Mouse (Mus musculus) kidney, adult 8-10 months (tissue): ENCODE data around the gene Nlgn2.
A peak's percentile ranks its signal among the peaks of the same experiment; 100 is the strongest.

ENCODE experiments used
- DNase-seq, 2 experiments: peaks; one replicate each; pipeline ENCODE4 v3.0.0; 2022

Gene Nlgn2

DNA sequence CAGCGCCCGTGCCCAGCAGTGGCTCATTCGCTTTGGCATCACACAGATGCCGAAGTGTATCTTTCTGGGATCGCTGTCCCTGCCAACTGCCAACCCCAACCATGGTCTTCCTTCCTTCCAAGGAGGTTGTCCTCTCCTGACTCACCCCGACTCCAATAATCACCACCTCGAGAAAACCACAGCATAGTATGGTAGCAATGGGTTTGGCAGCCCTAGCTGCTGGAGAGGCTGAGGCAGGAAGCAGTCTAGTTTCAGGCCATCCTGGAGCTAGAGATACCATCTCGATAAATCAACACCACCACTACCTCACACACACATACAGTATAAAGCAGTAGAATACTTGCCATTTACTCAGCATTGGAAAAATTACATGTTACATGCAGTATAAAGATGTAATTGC lies 18.7 kb downstream of the Nlgn2 start:
- DNase-seq = no peak

DNA sequence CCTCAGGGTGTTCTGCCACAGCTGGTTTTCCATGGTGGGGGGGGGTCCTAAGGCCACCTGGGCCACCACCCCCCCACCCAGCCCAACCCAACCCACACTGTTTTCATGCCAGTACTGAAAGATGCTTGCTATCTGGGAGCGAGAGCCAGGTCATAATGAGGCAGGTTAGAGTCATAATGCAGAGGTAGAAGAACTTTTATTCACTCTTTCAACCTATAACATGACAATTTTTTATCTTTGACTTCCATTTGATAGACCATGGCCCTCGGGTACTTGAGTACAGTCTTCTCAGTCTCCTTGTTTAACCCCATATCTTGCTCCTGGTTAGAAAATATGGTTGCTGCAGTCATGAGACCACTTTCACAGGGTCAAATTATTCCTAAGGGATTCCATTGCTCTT lies 19.2 kb downstream of the Nlgn2 start, which contains the start of gene Spem2:
Gene Spem2, minus strand, starts transcription at position 101 of the 400 bp plus-strand sequence.
- DNase-seq = no peak

DNA sequence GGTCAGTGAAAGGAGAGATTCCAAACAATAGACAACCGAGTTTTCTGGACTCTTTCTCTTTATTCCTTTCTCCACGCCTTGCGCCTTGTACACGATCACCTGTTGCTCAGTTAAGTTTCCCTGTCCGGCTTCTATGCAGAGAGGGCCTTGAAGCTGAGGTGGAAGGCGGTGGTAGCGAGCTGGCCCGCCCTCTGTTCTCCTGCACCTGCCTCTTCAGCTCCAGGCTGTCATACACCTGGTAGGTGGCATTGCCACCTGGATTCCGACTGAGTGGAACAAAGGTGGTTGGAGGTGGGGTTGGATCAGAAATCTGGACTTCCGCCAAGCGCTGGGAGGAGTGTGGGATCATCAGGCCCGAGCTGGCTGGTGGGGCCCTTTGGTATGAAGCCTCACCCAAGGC lies 21.1 kb downstream of the Nlgn2 start:
- no peak for DNase-seq

DNA sequence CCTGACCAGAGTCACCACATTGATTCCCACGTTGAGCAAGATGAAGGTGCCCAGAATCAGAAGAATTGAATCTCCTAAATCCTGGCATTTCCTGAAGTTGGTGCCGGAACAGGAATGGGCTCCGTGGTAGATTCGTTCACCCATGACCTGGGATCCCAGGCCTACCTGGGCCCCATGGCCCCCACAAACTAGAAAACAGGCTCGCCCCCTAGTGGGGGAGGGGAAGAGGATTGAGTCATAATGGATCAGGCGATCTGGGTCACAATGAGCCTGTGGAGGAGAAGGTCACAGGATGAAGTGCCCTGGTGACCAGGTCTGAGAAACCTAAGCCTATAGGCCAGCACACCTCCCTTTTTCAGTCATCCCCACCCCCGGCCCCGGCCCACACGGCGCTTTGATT lies 22.4 kb downstream of the Nlgn2 start, which contains the start of gene Gm39566:
Gene Gm39566, minus strand, starts transcription at position 144 of the 400 bp plus-strand sequence.
- DNase-seq = no peak

DNA sequence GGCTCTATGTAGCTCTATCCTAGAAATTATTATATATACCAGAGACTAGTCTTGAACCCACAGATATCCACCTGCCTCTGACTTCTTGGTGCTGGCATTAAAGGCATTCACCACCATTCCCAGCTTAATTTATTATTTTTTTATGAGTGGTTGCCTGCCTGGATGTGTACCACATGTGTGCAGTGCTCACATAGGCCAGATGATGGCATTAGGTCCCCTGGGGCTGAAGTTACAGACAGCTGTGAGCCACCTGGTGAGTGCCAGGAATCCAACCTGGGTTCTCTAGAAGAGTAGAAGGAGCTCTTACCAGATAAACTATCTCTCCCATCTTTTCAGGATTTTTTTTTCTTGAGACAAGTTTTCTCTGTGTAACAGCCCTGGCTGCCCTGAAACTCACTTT lies 27.3 kb downstream of the Nlgn2 start:
- DNase-seq = no peak

DNA sequence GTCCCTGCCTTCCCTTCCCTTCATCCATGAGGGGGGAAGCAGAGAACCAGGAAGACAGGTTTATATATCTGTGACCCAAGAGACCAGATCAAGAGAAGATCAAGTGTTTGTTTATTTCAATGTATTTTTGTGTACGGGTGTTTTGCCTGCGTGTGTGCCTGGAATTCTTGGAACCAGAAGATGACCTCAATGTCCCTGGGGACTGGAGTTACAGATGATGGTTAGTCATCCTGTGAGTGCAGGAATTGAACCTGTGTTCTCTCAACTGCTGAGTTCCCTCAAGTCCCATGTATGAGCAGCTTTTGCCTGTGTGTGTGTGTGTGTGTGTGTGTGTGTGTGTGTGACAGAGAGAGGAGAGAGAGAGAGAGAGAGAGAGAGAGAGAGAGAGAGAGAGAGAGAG lies 29.9 kb downstream of the Nlgn2 start:
- no peak for DNase-seq

DNA sequence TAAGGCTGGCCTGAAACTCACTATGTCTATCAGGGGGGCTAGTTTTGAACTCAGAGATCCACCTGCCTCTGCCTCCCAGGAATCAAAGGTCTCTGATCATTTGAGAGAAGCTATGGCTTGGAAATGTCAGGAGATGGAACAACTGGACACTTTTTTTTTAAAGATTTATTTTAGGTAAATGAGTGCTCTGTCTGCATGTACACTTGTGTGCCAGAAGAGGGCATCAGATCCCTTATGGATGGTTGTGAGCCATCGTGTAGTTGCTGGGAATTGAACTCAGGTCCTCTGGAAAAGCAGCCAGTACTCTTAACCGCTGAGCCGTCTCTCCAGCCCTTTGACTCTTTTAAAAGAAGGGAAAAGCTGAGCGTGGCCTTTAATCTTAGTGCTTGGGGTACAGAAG lies 31.2 kb downstream of the Nlgn2 start:
- DNase-seq = no peak

DNA sequence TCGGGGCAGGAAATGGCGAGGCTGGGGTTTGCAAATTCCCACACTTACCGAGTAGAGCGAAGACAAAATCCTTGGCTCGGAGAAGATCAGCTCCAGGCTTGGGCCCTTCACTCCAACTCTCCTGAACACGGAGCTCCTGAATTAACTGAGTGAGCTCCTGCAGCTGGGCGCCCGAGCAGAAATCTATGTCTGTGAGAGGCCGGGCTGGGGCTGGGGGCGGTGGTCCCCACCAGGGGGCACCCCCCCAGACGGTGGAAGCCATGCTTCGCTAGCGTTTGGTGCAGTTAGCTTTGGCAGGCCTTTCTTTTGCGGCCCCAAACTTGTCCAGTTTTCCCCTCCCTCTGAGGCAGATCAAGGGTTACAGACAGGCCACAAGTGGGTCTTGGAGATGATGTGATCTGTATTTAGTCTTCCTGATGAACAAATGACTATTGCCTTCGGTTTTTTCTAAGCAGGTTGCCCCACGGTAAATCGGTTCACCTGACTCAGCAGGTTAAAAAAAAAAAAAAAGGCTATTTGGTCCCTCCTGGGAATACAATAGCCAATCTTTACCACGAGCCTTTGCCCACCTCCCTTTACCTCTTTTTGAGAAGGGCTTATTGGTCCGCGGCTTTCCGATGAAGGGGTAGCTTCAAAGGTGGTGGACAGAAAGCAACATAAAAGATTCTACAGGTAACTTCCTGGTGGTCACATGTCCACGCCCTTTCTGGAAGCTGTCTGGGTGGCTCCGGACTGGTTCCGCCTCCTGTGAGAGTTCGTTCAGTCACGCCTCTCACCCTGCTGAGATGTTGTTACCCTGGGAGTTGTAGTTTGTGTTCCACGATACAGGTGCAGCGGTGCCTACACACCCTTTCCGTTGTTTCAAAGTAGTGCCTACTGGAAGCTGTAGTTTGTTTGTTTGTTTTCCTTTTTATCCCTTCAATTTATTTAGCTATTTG lies 32.3 kb downstream of the Nlgn2 start, which contains the start of gene Tmem102:
Gene Tmem102, minus strand, starts transcription at position 653 of the 938 bp plus-strand sequence.
- DNase-seq = peak; percentile 87 to 91

DNA sequence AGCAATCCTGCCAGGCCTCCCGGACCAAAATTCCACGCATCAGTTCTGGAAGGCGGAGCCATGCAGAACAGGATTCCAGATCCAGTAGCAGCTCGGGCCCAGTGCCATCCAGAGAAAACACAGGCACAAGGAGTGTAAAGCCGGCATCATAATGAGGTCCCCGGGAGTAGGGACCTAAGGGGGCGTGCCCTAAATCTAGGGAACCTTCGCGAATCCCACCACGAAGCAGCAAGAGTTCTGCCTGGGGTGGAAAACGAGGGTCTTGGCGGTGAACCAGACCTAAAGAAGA lies 33.0 kb downstream of the Nlgn2 start:
- peak in 1 of 2 experiments; percentile 56 for DNase-seq

DNA sequence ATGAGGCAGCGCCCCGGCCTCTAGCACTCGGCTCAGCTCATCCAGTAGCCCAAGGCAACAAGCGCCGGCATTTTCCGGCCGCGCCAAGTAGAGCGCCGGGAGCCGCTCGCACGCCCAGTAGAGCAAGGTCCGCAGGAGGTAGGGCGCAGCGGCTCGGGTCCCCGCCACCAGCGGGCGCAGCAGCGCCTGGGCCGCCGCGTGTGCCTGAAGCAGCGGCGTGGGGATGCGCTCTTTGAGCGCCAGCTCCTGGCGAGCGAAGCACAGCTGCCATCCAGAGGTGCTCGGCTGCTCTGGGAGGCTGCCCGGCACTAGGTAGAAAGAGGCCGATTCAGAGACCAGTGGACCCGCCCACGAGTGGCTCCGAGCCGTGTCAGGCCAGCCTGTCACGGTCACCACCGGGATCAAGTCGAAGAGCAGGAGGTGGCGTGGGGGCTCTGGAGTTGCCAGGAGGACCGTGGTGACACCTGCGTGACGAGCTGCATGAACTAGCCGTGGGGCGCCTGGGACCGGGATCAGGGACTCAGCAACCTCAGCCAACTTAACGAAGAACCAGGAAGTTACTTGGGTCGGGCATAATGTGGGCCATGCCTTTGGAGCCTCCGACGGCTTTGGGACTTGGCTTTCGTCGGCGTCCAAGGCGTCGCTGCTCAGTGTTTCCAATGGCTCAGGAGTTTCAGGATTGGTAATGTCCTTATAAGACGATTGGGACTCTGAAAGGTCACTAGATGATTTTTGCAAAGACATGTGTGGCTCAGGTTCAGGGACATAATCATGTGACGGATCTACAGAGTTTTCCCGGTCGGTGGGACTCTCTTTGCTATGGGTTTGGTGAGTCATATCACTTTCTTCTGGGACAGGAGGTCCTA lies 33.6 kb downstream of the Nlgn2 start:
- DNase-seq = peak; percentile 76 to 83

DNA sequence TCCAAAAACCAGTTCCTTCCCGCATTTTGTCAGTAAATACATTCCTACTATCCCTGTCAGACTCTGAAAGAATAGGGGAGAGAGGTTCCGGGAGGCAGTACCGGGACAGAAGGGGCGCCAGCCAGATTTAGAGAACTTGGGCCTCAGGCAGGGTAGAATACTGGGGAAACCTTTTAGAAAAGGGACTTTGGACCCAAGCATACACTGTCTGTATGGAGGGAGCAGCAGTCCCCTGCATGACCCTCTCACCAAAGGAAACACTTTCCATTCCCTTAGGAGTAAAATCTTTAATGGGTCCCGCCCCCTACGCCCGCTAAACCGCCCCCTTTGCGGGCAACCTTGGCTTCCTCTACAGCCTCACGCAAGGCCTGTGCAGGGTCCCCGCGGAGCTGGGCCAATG lies 34.3 kb downstream of the Nlgn2 start:
- DNase-seq = no peak

DNA sequence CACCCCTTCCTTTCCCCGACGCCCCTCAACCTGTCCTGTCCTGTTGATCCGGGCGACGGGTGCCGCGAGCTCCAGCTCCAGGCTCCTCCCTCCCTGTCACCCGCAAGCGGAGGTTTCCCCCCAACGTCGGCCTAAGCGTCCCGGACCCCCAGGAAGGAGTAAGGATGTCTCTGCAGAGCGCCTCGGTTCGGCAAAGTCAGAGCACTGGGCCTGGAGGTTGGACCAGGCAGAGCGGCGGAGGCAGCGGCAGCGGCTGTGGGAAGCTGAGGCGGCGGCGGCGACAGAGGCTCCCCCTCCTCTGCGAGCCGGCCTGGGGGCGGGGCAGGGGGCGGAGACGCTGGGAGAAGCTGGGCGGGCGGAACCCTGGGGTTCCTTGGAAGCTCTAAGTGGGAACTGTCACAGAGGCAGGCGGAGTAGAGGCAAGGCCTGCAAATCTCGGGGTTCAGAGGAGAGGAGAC lies 34.9 kb downstream of the Nlgn2 start:
- peak; percentile 74 to 75 for DNase-seq

DNA sequence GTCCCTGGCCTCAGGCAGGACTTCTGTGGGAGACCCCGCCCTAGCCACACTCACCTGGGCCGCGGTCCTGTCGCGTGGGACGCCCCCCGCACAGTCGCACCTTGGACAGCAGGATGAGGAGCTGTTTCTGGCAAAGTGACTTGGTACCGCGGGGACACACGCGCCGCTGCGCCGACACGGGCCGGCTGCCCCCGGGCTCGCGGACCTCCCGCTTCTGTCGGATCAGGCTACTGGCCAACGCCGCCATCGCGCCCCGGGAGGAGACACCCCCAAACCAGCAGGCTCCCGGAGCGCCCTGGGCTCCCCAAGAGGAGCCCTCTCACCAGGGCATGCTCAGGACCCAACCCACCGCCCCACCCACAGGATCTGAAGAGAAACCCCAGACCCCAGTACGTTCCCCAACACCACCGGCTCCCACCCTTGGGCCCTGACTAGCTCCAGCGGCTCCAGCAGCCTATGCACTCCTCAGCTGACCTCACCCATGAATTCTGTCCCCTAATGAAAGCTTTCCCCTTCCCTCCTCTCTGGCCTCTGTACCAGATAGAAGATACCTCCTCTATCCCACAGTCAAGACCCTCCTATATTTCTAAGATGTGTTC lies 36.1 kb downstream of the Nlgn2 start, which contains the start of gene Fgf11:
Gene Fgf11, minus strand, starts transcription at position 479 of the 599 bp plus-strand sequence.
- DNase-seq = no peak

DNA sequence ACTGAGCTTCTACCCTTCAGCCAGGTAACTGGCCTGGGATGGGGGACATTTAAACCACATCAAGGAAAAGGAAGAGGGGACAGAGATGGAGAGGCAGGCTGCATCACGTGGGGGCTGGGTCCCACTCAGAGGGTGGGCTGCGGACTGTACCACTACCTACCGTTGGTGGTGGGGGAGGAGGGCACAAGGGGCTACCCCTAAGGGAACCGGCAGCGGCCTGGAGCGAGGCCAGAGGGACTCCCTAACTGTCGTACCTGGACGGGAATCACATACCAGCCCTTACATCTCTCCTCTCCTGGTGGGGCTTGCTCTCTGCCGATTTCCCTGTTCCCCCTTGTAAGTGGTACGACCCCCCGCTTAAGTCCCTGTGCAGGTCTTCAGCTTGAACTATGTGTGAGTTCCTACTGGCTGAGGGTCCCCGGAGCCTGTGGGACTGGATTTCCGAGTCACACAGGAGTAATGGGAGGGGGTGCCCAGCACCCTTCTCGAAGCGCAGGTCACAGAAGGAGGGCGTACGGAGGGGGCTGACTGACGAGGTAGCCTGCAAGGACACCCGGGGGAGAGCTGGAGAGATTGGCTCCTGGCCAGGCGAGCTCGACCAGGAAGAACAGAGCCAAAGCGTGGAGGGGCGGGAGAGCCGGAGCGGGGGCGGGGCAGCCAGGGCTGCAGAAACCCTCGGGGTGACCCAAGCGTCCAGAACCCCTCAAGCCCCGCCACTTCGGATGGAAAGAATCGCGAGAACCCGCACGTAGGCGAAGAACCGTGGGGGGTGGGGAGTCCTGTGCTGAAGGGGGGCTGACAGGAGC lies 37.0 kb downstream of the Nlgn2 start:
- peak in 1 of 2 experiments; percentile 39 for DNase-seq

DNA sequence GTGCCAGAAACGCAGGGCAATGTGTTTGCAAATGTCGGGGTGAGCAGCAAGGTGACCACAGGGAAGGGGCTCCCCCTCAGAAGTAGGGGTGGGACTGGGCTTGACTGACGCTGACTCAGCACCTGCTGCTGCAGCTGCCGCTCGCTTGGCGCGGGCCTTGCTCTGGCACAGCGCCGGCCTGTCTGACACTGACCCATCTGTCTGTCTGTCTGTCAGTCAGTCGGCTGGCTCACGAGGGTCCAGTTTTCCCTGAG lies 37.5 kb downstream of the Nlgn2 start:
- DNase-seq = no peak

DNA sequence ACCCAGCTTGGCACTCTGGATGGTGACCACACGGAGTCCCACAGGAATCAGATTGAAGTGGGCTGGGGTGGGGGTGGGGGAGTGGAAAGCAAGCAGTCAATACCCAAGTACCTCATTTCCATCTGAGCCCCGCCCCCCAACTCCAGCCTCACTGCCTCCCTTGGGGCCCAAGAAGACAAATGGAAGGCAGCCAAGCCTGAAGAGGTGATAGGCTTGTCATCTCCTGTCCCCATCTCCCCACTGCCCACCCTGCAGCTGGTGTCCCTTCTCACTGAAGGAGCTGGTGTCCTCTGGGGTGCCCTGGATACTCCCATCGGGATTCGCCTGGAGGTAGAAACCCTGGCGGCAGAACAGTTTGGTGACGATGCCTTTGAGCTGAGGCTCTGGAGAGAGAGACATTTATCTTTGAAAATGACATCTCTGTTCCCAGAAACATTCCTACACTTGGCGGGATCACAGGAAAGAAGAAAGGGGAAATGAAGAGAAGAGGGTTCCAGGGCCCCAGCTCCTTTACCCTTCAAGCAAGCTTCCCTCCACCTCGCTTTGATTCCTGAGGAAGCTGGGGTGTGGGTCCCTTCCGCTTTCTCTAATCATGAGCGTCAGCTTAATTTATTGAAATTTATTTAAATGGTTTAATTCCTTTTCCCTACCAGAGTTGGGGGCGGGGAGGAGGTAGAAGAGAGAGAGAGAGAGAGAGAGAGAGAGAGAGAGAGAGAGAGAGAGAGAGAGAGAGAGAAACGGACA lies 38.0 kb downstream of the Nlgn2 start:
- DNase-seq = no peak

DNA sequence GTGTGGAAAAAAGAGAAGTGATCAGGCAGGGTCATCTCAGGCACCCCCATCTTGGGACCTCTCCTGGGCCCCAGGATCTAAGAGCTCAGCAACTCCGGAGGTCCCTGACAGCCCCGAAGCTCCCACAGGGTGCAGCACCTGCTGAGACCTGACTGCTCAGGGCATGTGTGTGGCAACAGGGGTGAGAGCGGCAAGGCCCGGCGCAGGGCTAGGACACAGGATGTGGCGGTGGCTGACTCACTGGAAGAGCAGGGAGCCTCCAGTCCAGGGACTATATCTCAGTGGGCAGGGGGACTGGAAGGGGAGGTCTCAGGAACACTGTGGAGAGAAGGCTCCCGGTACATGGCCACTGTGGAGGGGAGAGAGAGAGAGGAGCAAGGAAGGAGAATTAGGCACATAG lies 39.7 kb downstream of the Nlgn2 start:
- no peak for DNase-seq

DNA sequence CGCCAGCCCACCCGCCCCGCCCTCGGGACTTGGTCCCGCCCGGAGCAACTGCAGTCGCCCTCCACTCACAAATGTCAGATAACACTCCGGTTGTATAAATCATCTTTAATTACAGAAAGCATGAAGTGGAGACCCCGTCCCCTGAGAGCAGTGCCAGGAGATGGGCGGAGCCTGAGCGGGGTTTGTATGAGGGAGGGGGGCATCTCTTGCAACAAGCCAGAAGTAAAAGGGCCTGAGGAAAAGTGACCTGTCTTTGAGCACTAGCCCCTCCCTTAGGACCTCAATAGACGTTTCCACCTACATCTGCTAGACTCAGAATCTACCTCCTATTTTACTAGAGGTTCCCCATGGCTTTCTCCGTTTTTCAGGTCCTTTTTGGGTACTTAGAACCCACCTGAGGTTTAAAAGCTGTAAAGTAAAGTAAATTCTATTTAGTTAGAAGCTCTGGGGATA lies 41.6 kb downstream of the Nlgn2 start:
- DNase-seq = peak in 1 of 2 experiments; percentile 21

DNA sequence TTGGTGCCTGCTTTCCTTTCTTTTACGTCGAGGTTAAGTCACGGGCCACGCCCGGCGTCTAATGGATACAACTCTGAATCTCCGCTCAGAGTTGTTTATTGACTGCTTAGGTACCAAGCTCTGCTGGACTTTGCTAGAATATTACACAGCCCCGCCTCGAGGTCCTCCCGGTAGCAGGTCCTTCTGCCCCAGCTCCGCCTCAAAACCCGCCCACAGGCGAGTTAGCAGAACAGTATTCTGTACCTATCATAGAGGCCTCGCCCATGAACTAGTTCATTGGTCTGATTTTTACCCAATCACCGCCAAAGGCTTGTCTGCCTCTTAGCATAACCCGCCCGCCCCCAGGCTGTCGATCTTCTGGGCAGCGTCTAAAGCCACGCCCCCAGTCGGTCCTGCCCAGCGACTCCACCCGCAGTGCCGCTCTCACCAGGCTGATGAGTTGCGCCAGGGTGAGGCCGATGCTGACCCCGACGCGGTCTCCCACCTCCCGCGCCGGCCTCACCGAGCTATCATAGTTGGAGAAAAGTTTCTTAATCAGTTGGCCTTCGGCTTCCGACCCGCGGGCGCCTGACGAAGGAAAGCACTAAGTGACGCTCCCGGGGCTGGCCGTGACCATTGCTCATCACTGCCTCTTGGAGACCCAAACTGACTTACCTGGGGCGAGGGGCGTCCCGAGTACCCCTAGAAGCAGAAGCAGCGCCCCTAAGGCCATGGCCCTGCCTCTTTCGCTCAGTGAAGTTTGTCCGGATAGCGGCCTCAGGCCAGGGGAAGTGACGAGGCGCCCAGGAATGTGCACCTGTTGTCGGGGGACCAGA lies 42.2 kb downstream of the Nlgn2 start, which contains the start of gene Chrnb1:
Gene Chrnb1, minus strand, starts transcription at position 776 of the 815 bp plus-strand sequence.
- DNase-seq = peak; percentile 97 to 99

DNA sequence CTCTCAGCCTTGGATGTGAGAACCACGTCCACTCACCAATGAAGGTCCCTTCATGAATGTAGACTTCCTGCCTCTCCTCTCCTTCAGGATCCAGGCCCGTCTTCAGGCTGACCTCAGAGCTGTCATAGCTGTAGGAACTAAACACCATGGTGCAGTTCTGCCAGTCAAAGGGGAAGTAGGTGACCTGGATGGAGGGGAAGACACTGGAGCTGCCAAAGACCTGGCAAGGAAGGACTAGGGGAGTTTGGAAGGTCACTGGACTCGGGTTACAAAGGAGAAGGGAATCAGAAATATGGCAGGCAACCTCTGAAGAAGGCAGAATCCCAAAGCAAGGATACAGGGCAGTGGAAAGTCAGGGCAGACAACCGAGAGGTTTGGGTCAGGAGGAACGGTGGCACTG lies 44.2 kb downstream of the Nlgn2 start:
- no peak for DNase-seq

DNA sequence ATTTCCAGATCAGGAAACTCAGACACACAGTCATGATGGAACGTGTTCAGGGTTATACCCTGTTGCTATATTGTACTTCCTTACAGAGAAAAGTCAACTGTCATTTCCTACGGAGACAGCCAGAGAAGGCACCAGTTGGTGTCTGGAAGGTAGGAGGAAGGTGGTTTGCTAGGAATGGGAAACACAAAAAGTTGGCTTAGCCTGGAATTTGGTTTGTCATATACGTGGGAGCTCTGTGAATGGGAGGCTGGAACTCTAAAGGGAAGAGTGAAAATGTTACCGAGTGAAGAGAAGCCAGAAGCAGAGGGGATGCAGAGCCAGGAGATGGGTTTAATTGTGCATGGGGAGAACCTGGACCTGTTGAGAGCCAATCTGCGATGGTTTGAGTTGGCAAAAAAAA lies 46.2 kb downstream of the Nlgn2 start:
- DNase-seq = no peak
